Mouse (Mus musculus) lung, adult 2 months (tissue): ENCODE results near the gene Abca2. TPM values are rescaled to one million over a fixed set of nuclear protein-coding genes. Genes with fewer than 3 reads are reported as not detected.

Source experiments
- DNase-seq: peaks from one replicate; pipeline ENCODE4 v3.0.0; 2022
- H3K4me1 ChIP-seq: fragments of 200-500 bp; 2 replicates; pipeline ENCODE4 v1.6.1; 2011; ENCODE audit warnings: low read length; ENCODE audit not compliant: control insufficient read depth, insufficient read depth
- H3K4me3 ChIP-seq: fragments of 200-500 bp; replicated peaks from 2 replicates; pipeline ENCODE3; 2011; ENCODE audit warnings: low read depth, mild to moderate bottlenecking, control low read depth, low read length; ENCODE audit errors: extremely low read depth
- CTCF ChIP-seq: fragments of 200-500 bp; IDR thresholded peaks from 2 replicates; pipeline ENCODE4 v1.5.1; 2011; ENCODE audit warnings: mild to moderate bottlenecking, low read length, control low read depth; ENCODE audit not compliant: insufficient read depth
- POLR2A ChIP-seq: fragments of 200-500 bp; IDR thresholded peaks from 2 replicates; pipeline ENCODE4 v1.6.1; 2011; ENCODE audit warnings: low read depth, mild to moderate bottlenecking, control low read depth, low read length, borderline replicate concordance; ENCODE audit errors: extremely low read depth
- WGBS: fragments of 180-500 bp; shearing (Covaris S2); methylation state at CpG from one replicate; pipeline ENCODE4 v1.1.7; 2018; 5-methylcytosine and 5-hydroxymethylcytosine counted together
- polyA plus RNA-seq: library from polyadenylated mRNA; depleted of rRNA; stranded (reverse); fragments of >200 nt; gene quantifications from 2 replicates; pipeline ENCODE4 v1.2.3, GENCODE M21; 2012

The Abca2 gene
- polyA plus RNA-seq, 1 experiment = 61.5 TPM

- peaks cover 5% of the 10 kb centered on the region; the same call in 1 of the 2 replicates for H3K4me1 ChIP-seq
- DNase-seq = no peak
- TF ChIP-seq CTCF (no peak), POLR2A (no peak)
- WGBS = 77% methylated on average over 11 of the region's 11 CpGs
- no peak overlapping the region for H3K4me3 ChIP-seq
These were observed 4.0 kb downstream of the Abca2 start for GRCm38 (mm10) chr2:25432326-25433098.

GRCm38 (mm10) chr2:25433101-25433500 is 4.6 kb downstream of the Abca2 start:
- no peak for DNase-seq
- 82% methylated on average over 17 of the region's 17 CpGs for WGBS
- no peak for TF ChIP-seq CTCF
- no peak for TF ChIP-seq POLR2A
- Histone ChIP-seq H3K4me1 (peaks cover 5% of the 10 kb centered on the region; the same call in 1 of the 2 replicates), H3K4me3 (no peak overlapping the region)

- Histone ChIP-seq H3K4me1 (peaks cover under 1% of the 10 kb centered on the region; the same call in 1 of the 2 replicates), H3K4me3 (no peak overlapping the region)
- 84% methylated on average over 8 of the region's 8 CpGs for WGBS
- DNase-seq = no peak
- no peak for TF ChIP-seq POLR2A
- no peak for TF ChIP-seq CTCF
These were observed 5.8 kb downstream of the Abca2 start for GRCm38 (mm10) chr2:25434292-25434691.

GRCm38 (mm10) chr2:25436286-25436820 is 7.8 kb downstream of the Abca2 start:
- 91% methylated on average over 10 of the region's 10 CpGs for WGBS

GRCm38 (mm10) chr2:25441067-25441466 is 12.6 kb downstream of the Abca2 start:
- Histone ChIP-seq H3K4me3 (no peak overlapping the region), H3K4me1 (no peaks in the 10 kb centered on the region)
- TF ChIP-seq POLR2A (no peak), CTCF (no peak)
- WGBS = 85% methylated on average over 20 of the region's 20 CpGs
- no peak for DNase-seq

More at GRCm38 (mm10) chr2:25436286-25436820, 7.8 kb downstream of the Abca2 start:
- Histone ChIP-seq H3K4me3 (no peak overlapping the region), H3K4me1 (no peaks in the 10 kb centered on the region)
- no peak for DNase-seq
- TF ChIP-seq CTCF (no peak), POLR2A (no peak)

- no peak for TF ChIP-seq POLR2A
- TF ChIP-seq CTCF = no peak
- WGBS = 87% methylated on average over 14 of the region's 14 CpGs
- Histone ChIP-seq H3K4me3 (no peak overlapping the region), H3K4me1 (no peaks in the 10 kb centered on the region)
- no peak for DNase-seq
These were observed 14.2 kb downstream of the Abca2 start for GRCm38 (mm10) chr2:25442682-25443081.

GRCm38 (mm10) chr2:25450853-25451647 is 22.5 kb downstream of the Abca2 start:
- TF ChIP-seq CTCF = no peak
- TF ChIP-seq POLR2A = no peak
- no peak for DNase-seq

GRCm38 (mm10) chr2:25452951-25453350 is 24.4 kb downstream of the Abca2 start:
- no peak for TF ChIP-seq POLR2A
- TF ChIP-seq CTCF = no peak
- Histone ChIP-seq H3K4me3 (no peak overlapping the region), H3K4me1 (no peaks in the 10 kb centered on the region; the same call in 1 of the 2 replicates)
- WGBS = 42% methylated on average over 1 of the region's 1 CpGs
- DNase-seq = no peak

More at GRCm38 (mm10) chr2:25450853-25451647, 22.5 kb downstream of the Abca2 start:
- Histone ChIP-seq H3K4me1 (no peaks in the 10 kb centered on the region), H3K4me3 (no peak overlapping the region)
- 63% methylated on average over 8 of the region's 8 CpGs for WGBS

GRCm38 (mm10) chr2:25456205-25456953 is 27.9 kb downstream of the Abca2 start, which contains the start of gene Clic3:
Gene Clic3 (plus strand): TSS chr2:25456838.
- Histone ChIP-seq H3K4me3 (peak within 1 kb of the TSS; percentile 50), H3K4me1 (peaks cover 8% of the 10 kb centered on the region)
- TF ChIP-seq POLR2A (peak; percentile 80; the same call in 1 of the 2 replicates), CTCF (no peak)
- peak; percentile 77 for DNase-seq
- WGBS = 44% methylated on average over 14 of the region's 14 CpGs
